Mouse (Mus musculus) layer of hippocampus, postnatal 25 days (tissue): ENCODE data around the gene Ucp2. TPM values are rescaled to one million over a fixed set of nuclear protein-coding genes. Genes with fewer than 3 reads are reported as not detected.

Experiments
- DNase-seq, 2 experiments: peaks; one replicate each; pipeline ENCODE4 v3.0.0; 2022; ENCODE audit warnings: mixed read lengths in 2 of 2, low spot score in 1 of 2; ENCODE audit errors: extremely low spot score in 1 of 2
- total RNA-seq, 2 experiments: library from RNA; stranded (reverse); gene quantifications; 2 replicates each; pipeline ENCODE4 v1.2.3; 2021

The Ucp2 gene
- total RNA-seq, 2 experiments from 2014 or later = 67.2 to 72.0 TPM

DNA sequence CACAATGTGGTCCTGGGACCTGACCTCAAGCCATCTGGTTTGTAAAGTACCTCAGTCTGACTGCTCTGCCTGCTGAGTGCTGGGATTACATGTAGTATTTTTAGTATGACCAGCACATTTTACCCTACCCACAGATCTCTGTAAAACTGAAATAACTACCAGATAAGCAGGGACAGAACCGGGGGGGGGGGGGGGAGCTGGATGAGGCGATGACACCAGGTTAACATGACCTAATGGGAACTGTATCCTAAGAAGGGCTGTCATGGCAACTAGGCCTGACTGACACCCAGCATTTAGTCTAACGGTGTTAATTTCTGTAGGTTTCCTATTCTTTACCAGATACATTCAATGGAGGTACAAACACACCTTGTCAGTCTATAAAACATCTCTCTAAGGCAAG, 56.7 kb downstream of the Ucp2 start:
- DNase-seq = no peak

- peak in 1 of 2 experiments; percentile 29 for DNase-seq
These were observed 57.3 kb downstream of the Ucp2 start for GRCm38 (mm10) chr7:100550338-100551007.

Other genes with a start within 250 kb of the Ucp2 start
- gene P4ha3, start 207.8 kb upstream of the Ucp2 start, total RNA-seq = 1 to 10 TPM; 5.4 to 6.0 TPM
- gene C2cd3, start 121.1 kb upstream of the Ucp2 start, total RNA-seq = 10 to 100 TPM; 21.4 to 23.2 TPM
- gene Ppme1, start 121.0 kb upstream of the Ucp2 start, total RNA-seq = 100 to 1,000 TPM; 141 to 145 TPM
- gene Ucp3, start 20.3 kb upstream of the Ucp2 start, total RNA-seq = 1 to 10 TPM; 2.0 to 2.5 TPM
- gene Dnajb13, start 21.6 kb downstream of the Ucp2 start, total RNA-seq = under 1 TPM; 0.35 to 0.81 TPM
- 10 to 100 TPM in 1 of 2 experiments, 1 to 10 TPM in 1; 9.2 to 10.0 TPM for gene Coa4, start 43.7 kb downstream of the Ucp2 start, total RNA-seq
- 100 to 1,000 TPM; 373 to 387 TPM for gene Rab6a, start 114.1 kb downstream of the Ucp2 start, total RNA-seq
- 10 to 100 TPM; 63.9 to 67.7 TPM for gene Mrpl48, start 115.0 kb downstream of the Ucp2 start, total RNA-seq
- 100 to 1,000 TPM; 161 to 194 TPM for gene Plekhb1, start 169.1 kb downstream of the Ucp2 start, total RNA-seq
- gene Fam168a, start 213.3 kb downstream of the Ucp2 start, total RNA-seq = 100 to 1,000 TPM; 224 to 251 TPM